Mouse (Mus musculus): ENCODE data around the gene Snai1.

Snai1 gene

DNA sequence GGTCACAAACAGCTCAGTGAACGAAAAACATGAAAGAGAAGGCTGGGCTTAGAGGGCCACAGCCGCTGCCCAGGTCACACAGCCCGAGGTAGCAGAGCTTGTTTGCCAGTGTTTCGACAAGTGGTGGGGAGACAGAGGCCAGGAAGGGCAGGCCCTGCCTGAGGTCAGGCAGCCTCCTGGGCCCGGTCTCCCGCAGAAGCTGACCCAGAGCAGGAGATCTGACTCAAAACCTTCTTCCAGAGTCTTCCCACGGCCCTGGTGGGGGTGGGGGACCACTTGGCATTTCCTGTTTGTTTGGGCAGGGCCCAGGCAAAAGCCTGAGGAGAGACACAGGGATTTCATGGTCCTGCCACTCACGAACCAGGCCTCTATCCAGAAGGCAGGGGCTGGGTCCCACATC, 48.0 kb downstream of the Snai1 start:
- DNase-seq, result no peak

DNA sequence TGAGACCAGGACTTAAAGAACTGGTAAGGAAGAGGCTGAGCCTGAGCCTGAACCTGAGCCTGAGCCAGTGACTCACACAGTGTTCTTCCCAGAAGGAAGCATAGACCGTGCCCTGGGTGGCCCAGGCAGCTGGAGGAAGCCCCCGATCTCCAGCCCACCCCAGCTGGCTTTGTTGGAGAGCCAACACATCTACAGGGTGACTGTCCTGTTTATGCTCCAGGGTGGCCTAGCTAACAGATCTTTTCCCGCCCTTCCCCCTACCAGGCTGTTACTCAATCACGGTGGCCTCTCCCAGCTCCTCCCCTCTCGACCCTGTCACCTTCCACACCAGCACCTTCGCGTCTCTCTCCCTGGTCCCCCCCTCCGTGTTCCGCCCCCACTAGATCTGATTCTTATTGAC, 49.0 kb downstream of the Snai1 start:
- DNase-seq, result no peak

DNA sequence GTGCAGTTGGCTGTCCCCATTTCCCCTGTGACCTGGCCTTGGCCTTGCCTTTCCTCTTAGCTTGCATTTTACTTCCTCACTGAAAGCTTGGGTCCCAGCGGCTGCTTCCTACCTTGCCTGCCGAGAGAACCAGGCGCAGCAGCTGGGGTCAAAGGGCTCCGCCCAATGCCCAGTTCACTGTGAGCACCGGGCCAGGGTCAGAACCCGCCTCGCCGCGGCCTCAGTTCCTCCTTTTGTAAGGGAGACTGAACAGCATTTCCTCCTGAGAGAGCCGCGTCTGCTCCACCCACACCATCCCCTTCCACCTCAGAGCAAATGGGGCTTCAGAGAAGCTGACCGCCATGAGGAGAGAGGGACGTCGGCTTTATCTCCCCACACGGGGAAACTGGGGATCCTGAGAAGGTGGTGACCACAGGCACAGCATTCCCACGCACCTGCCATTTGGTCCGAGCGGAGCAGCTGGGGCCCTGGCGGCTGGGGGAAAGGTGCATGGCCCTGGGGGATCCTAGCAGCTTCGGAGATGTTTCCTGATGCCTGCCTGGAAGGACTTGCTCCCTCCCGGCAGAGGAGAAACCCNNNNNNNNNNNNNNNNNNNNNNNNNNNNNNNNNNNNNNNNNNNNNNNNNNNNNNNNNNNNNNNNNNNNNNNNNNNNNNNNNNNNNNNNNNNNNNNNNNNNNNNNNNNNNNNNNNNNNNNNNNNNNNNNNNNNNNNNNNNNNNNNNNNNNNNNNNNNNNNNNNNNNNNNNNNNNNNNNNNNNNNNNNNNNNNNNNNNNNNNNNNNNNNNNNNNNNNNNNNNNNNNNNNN, 51.0 kb downstream of the Snai1 start:
- no peak for DNase-seq

Measured in cerebellum, postnatal 25 days (tissue).